Mouse (Mus musculus): Measurements from ENCODE around the gene Kcna2.

Kcna2 gene

GRCm38 (mm10) chr3:107153772-107154655 lies 53.1 kb downstream of the Kcna2 start:
- DNase-seq: no peak

GRCm38 (mm10) chr3:107158856-107159255 lies 57.9 kb downstream of the Kcna2 start:
- DNase-seq: no peak

GRCm38 (mm10) chr3:107159418-107159817 lies 58.5 kb downstream of the Kcna2 start:
- no peak for DNase-seq

GRCm38 (mm10) chr3:107159859-107160324 lies 58.9 kb downstream of the Kcna2 start:
- peak; percentile 37 to 50 for DNase-seq

GRCm38 (mm10) chr3:107162741-107163140 lies 61.8 kb downstream of the Kcna2 start:
- DNase-seq: no peak
